Mouse (Mus musculus): Measurements from ENCODE around the gene Olfr512. TPM values are rescaled to one million over a fixed set of nuclear protein-coding genes. Genes with fewer than 3 reads are reported as not detected.

Gene Olfr512
- not detected for total RNA-seq (2022)

DNA sequence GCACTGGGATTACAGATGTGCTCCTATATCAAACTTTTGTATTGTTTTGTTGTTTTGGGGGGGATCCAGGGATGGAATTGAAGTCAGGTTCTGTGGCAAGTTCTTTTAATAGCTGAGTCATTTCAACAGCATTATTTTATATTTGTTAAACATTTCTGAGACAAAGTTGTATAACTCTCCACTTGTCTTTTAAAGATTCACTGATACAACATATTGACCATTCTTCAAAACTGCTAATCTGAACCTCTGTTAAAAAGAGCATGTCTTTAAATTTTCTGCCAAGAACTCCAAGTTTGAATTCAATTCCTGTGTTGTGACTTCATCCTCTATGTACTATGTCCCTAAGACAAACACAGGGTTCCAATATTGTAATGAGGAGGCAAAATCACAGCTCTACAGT lies at the start of gene Olfr512:
Gene Olfr512 (plus strand): TSS at position 301 of the 400 bp plus-strand sequence.
- DNase-seq (ENCODE audit: low spot score in 2 of 2) = no peak

GRCm38 (mm10) chr7:108666118-108666517 lies 47.0 kb upstream of the Olfr512 start, which contains the start of gene Olfr510:
Gene Olfr510, plus strand, starts transcription at chr7:108666418.
- no peak for DNase-seq (ENCODE audit: low spot score in 2 of 2)

DNA sequence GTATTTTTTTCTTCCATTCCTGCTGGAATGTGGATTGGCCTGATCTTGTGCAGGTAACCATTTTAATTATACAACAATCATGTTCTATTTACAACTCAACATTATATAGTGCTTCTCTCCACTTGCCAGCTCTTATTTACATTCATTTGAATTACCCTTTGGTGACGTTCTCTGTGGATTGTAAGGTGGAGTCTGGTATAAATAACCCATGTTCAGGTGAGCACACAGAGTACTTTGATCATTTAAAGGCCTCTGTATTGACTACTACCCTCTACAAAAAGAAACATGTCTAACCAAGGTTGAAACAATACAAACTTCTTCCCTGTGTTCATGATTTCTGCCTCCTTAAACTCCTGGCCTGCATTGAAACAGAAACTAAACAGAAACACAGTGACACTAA lies 42.1 kb upstream of the Olfr512 start:
- DNase-seq (ENCODE audit: low spot score in 2 of 2) = no peak

DNA sequence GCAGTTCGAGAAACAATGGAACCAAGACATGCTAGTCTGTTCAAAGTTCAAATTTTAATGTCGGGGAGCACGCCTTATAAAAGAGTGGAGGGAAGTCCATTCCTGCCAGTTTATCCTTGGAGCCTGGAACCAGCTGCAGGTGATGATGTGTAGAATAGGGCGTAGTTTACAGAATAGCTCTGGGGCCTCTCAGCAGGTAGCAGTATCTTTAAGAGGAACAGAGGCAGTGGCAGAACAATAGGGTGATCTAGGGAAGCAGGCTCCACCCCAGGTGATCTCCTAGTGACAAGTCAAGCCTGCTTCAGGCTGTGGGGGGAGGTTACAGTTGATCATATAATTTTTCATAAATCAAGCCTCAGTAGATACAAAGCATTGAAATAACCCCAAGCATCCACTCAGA lies 34.2 kb upstream of the Olfr512 start:
- DNase-seq (ENCODE audit: low spot score in 2 of 2) = no peak

- no peak for DNase-seq (ENCODE audit: low spot score in 2 of 2)
Measured at GRCm38 (mm10) chr7:108750673-108751072, 37.6 kb downstream of the Olfr512 start, which contains the start of gene Olfr513. Gene Olfr513, plus strand, starts transcription at chr7:108750973.

GRCm38 (mm10) chr7:108760411-108760810 lies 47.3 kb downstream of the Olfr512 start:
- DNase-seq (ENCODE audit: low spot score in 2 of 2) = no peak

Other genes with a start within 250 kb of the Olfr512 start
- gene Olfr498, start 248.0 kb upstream of the Olfr512 start, total RNA-seq (2022) = not detected
- gene Olfr502, start 188.3 kb upstream of the Olfr512 start, total RNA-seq (2022) = not detected
- not detected for gene Olfr503, start 168.8 kb upstream of the Olfr512 start, total RNA-seq (2022)
- not detected for gene Olfr504, start 147.5 kb upstream of the Olfr512 start, total RNA-seq (2022)
- not detected for gene Olfr506, start 102.5 kb upstream of the Olfr512 start, total RNA-seq (2022)
- gene Olfr507, start 91.5 kb upstream of the Olfr512 start, total RNA-seq (2022) = not detected
- gene Olfr508, start 83.3 kb upstream of the Olfr512 start, total RNA-seq (2022) = not detected
- not detected for gene Olfr509, start 61.4 kb upstream of the Olfr512 start, total RNA-seq (2022)
- not detected for gene Olfr510, start 46.9 kb upstream of the Olfr512 start, total RNA-seq (2022)
- gene Olfr513, start 37.7 kb downstream of the Olfr512 start, total RNA-seq (2022) = not detected
- gene Olfr514, start 112.7 kb downstream of the Olfr512 start, total RNA-seq (2022) = not detected
- gene Olfr516, start 137.2 kb downstream of the Olfr512 start, total RNA-seq (2022) = not detected
- gene Olfr517, start 159.1 kb downstream of the Olfr512 start, total RNA-seq (2022) = not detected
- not detected for gene Olfr518, start 171.7 kb downstream of the Olfr512 start, total RNA-seq (2022)
- gene Olfr519, start 181.1 kb downstream of the Olfr512 start, total RNA-seq (2022) = not detected
- under 1 TPM; 0.26 to 0.56 (median 0.42) TPM for gene Nlrp10, start 216.9 kb downstream of the Olfr512 start, total RNA-seq (2022)
- gene Eif3f, start 221.1 kb downstream of the Olfr512 start, total RNA-seq (2022) = 100 to 1,000 TPM in 2 of 4 experiments, 10 to 100 TPM in 2; 92.4 to 104 (median 100) TPM
- gene Tub, start 237.0 kb downstream of the Olfr512 start, total RNA-seq (2022) = 100 to 1,000 TPM; 146 to 206 (median 173) TPM